Mouse (Mus musculus) hindbrain, embryonic 16.5 days (tissue): ENCODE data around the gene Catspere2. TPM values are rescaled to one million over a fixed set of nuclear protein-coding genes. Genes with fewer than 3 reads are reported as not detected.
"Not testable (repeated sequence)": the region's sequence is repeated elsewhere in the genome, so short reads cannot be mapped to it uniquely, and the experiment has no call there.

Source experiments
- ATAC-seq: fragments of 200-750 bp; cut with Nextera tagmentation; 2 replicates; pipeline ENCODE4 v1.8.0; 2017; ENCODE audit warnings: moderate TSS enrichment, moderate library complexity
- H3K27ac ChIP-seq: fragments of 300-500 bp; sonication (generic); 2 replicates; pipeline ENCODE4 v1.5.1; 2014; ENCODE audit warnings: low read depth, mild to moderate bottlenecking, control low read depth, low read length, moderate library complexity
- H3K27me3 ChIP-seq: fragments of 300-500 bp; sonication (generic); replicated peaks from 2 replicates; pipeline ENCODE4 v1.6.1; 2014; ENCODE audit warnings: low read length; ENCODE audit not compliant: control insufficient read depth, insufficient read depth
- H3K36me3 ChIP-seq: fragments of 300-500 bp; sonication (generic); 2 replicates; pipeline ENCODE4 v1.6.1; 2014; ENCODE audit warnings: mild to moderate bottlenecking, low read length, moderate library complexity, mixed read lengths; ENCODE audit not compliant: control insufficient read depth, insufficient read depth
- H3K4me1 ChIP-seq: fragments of 300-500 bp; sonication (generic); 2 replicates; pipeline ENCODE4 v1.6.1; 2014; ENCODE audit warnings: low read depth, low read length; ENCODE audit not compliant: control insufficient read depth, insufficient read depth
- H3K4me2 ChIP-seq: fragments of 300-500 bp; sonication (generic); 2 replicates; pipeline ENCODE4 v1.6.1; 2014; ENCODE audit warnings: mild to moderate bottlenecking, low read length, control low read depth, moderate library complexity
- H3K4me3 ChIP-seq: fragments of 300-500 bp; sonication (generic); 2 replicates; pipeline ENCODE4 v1.5.1; 2014; ENCODE audit warnings: mild to moderate bottlenecking, low read length, control low read depth, moderate library complexity
- H3K9ac ChIP-seq: fragments of 300-500 bp; sonication (generic); 2 replicates; pipeline ENCODE4 v1.6.1; 2014; ENCODE audit warnings: low read depth, mild to moderate bottlenecking, control low read depth, low read length, moderate library complexity
- H3K9me3 ChIP-seq: fragments of 300-500 bp; sonication (generic); 2 replicates; pipeline ENCODE4 v1.6.1; 2014; ENCODE audit warnings: mild to moderate bottlenecking, low read length, moderate library complexity; ENCODE audit not compliant: control insufficient read depth
- WGBS: fragments of 180-500 bp; shearing (Covaris S2); extraction: QIAGEN DNeasy Blood & Tissue Kit; methylation state at CpG from one replicate; pipeline ENCODE4 v1.1.7; 2014; 5-methylcytosine and 5-hydroxymethylcytosine counted together
- polyA plus RNA-seq: library from polyadenylated mRNA; unstranded; fragments of >200 nt; fragmentation: Nextera tagmentation; extraction: Ambion mirVana; gene quantifications from 2 replicates; pipeline ENCODE4 v1.2.1, GENCODE M21; 2015

Gene Catspere2
- polyA plus RNA-seq, 1 experiment from 2014 or later: 0.44 TPM

DNA sequence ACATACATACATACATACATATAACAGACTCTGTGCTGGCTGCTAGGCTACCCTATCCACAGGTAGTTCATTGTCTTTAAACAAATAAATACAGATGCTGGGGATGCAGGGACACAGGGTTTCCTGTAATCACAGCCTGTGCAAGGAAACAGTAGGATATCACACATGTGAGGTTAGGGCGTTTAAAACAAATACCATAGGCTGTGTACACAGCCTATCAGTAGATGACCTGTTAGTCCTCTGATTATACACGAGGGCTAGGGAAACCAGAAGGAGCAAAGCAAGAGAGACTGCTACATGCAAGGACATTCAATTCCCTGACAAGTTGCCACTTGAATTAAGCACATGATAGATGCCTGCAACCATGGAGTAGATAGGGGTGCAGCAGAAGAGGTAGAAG lies 139.0 kb downstream of the Catspere2 start:
- not testable (repeated sequence) for ATAC-seq, H3K27me3 ChIP-seq
- WGBS: 82% methylated on average over 2 of the region's 2 CpGs

DNA sequence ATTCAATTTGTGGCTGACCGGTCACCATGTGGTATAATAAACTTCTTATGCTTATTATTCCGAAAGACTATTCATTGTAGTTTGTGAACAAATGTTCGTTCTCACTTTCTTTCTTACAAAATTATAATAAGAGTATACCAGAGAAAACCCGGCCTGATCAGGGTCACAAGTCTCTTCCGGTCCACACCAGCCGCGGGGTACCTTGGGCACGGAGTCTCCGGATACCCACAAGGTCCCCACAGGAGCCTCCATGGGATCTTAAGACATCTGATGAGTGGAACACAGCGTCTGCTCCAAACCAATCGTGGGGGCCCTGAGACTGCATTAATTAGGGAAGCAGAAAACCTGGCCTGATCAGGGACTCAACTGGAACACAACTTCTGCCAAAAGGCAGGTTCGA lies 151.1 kb downstream of the Catspere2 start:
- WGBS: 95% methylated on average over 12 of the region's 12 CpGs

More for the DNA sequence above, 139.0 kb downstream of the Catspere2 start:
- not testable (repeated sequence) for H3K36me3 ChIP-seq, H3K4me3 ChIP-seq, H3K4me2 ChIP-seq, H3K27ac ChIP-seq, H3K9ac ChIP-seq, H3K9me3 ChIP-seq, H3K4me1 ChIP-seq

DNA sequence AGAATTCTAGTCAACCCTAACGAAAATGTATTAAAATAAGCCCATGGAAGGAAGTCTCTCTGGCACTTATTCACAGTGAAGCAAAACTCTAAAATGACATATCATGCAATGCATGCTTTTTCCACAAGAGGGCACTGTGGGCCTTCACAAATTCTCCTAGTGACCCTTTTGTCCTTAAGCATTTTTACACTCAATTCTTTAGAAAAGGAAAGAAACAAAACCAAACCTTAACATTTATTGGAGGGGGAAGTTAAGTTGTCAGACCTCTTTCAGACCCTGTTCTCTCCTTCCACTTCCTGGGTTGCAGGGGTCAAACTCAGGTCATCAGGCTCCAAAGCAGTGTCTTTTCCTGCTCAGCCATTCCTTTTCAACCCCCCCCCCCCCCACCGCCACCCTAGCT lies 163.3 kb downstream of the Catspere2 start:
- H3K4me3 ChIP-seq, H3K9me3 ChIP-seq, H3K4me1 ChIP-seq, H3K9ac ChIP-seq, H3K4me2 ChIP-seq, H3K36me3 ChIP-seq, H3K27ac ChIP-seq, H3K27me3 ChIP-seq: not testable (repeated sequence)
- ATAC-seq: peak; percentile 40; the same call in 1 of the 2 replicates
- 3% methylated on average over 2 of the region's 2 CpGs for WGBS

More for the DNA sequence above, 151.1 kb downstream of the Catspere2 start:
- no peak overlapping the region for H3K27ac ChIP-seq
- H3K27me3 ChIP-seq: no peaks in the 10 kb centered on the region
- H3K9me3 ChIP-seq: 0 out of 2 replicates have a peak, but pooled peaks cover 2% of the 10 kb centered on the region
- H3K36me3 ChIP-seq: no peaks in the 10 kb centered on the region
- no peak overlapping the region for H3K4me2 ChIP-seq
- H3K4me1 ChIP-seq: no peaks in the 10 kb centered on the region
- no peak overlapping the region for H3K4me3 ChIP-seq
- H3K9ac ChIP-seq: no peak overlapping the region
- ATAC-seq: no peak

DNA sequence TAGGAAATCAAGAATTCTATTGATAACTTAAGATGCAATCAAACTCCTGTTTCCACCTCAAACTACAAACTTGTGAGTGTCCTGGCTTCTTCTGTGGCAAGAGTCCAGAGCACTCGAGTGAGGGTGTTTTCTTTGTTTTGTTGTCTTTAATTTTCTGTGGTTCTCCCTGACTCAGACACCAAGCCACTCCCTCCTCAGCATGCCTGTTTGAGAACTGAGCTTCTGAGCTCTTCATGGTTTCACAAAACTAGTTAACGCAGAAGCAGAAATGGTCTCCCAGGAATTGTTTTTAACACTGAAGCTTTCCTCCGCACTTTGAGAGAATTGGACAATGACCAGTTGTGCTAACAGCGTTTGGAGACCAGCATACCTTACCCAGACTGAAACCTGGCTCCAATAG lies 163.7 kb downstream of the Catspere2 start:
- not testable (repeated sequence) for H3K4me1 ChIP-seq, H3K4me3 ChIP-seq, H3K27ac ChIP-seq, H3K9me3 ChIP-seq, ATAC-seq, H3K9ac ChIP-seq, H3K27me3 ChIP-seq, H3K36me3 ChIP-seq, H3K4me2 ChIP-seq
- whole genome bisulfite sequencing: 37% methylated on average over 3 of the region's 4 CpGs

DNA sequence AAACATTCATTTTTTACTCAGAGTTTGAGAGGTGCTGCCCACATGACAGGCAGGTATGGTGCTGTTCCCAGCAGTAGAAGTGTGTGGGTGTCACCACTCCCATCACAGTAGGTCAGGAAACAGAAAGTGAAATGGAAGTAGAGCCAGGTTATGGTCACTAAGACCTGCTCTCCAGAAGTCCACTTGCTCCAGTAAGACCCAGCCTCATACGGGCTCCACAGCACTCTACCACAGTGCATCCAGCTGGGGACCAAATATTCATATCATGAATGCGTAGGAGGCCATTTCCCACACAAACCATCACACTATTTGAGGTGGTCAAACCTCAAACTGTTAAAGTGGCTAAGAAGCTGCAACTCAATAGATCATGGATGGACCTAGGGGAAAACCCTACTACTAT lies 199.0 kb downstream of the Catspere2 start:
- Histone ChIP-seq H3K9me3 (no peaks in the 10 kb centered on the region), H3K4me3 (no peak overlapping the region), H3K36me3 (no peaks in the 10 kb centered on the region), H3K27me3 (no peaks in the 10 kb centered on the region), H3K4me1 (no peaks in the 10 kb centered on the region), H3K27ac (no peak overlapping the region), H3K4me2 (no peak overlapping the region), H3K9ac (no peak overlapping the region)
- 97% methylated on average over 2 of the region's 2 CpGs for WGBS
- no peak for ATAC-seq

DNA sequence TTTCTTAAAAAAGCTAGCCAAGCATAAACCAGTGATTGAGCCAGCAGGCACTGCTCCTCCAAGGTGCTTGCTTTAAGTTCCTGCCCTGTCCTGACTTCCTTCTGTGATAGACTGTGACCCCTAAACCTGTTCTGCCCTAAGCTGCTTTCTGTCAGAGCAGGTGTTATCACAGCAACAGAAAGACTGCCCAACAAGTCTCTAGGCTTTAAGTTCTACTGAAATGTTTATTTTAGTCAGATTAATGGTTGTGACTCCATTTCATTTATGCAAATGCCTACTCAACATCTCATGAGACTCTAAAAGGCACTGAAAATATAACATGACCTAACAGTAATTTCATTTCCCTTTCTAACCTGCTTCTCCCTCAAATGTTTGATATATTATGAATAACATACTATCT lies 202.4 kb downstream of the Catspere2 start:
- H3K9me3 ChIP-seq: no peaks in the 10 kb centered on the region
- no peak for ATAC-seq
- H3K4me3 ChIP-seq: no peak overlapping the region
- no peaks in the 10 kb centered on the region for H3K36me3 ChIP-seq
- H3K4me2 ChIP-seq: no peak overlapping the region
- no peaks in the 10 kb centered on the region for H3K27me3 ChIP-seq
- H3K27ac ChIP-seq: no peak overlapping the region
- peaks cover 6% of the 10 kb centered on the region for H3K4me1 ChIP-seq
- H3K9ac ChIP-seq: no peak overlapping the region

DNA sequence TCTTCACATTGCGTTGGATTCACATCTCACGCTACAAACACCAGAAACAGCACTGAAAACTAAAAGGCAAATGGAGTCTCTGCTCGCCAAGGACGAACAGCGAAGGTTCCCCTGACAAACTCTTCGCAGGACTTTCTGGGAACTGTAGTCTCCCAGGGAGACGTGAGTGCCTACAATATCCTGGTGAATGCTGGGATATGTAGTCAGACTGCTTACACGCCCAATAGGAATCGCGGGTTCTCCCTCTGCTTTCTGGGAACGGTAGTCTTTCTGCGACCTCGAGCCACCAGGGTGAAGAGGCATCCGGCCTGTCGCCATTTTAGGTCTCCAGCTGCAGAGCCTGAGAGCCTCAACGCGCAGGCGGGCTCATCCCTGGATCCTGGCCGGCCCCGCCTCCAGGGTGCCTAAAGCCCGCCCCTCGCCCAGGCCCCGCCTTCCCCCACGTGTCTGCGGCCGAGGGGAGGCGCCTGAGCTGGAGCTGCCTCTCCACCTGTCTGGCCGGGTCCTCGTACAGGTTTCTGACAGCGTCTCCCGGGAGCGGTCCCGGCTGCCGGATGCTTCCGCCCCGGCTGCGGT lies 204.1 kb downstream of the Catspere2 start, which contains the start of gene Desi2:
Gene Desi2, plus strand, starts transcription at position 202 of the 576 bp plus-strand sequence.
- not testable (repeated sequence) for H3K36me3 ChIP-seq, H3K4me1 ChIP-seq, H3K9me3 ChIP-seq, H3K27me3 ChIP-seq
- ATAC-seq: peak; percentile 99
- peak within 1 kb of the TSS; percentile 64 for H3K4me3 ChIP-seq
- under 1% methylated on average over 33 of the region's 37 CpGs for WGBS
- peak within 1 kb of the TSS; percentile 58 for H3K4me2 ChIP-seq
- peak within 1 kb of the TSS; percentile 78 for H3K9ac ChIP-seq
- H3K27ac ChIP-seq: peak within 1 kb of the TSS; percentile 77

DNA sequence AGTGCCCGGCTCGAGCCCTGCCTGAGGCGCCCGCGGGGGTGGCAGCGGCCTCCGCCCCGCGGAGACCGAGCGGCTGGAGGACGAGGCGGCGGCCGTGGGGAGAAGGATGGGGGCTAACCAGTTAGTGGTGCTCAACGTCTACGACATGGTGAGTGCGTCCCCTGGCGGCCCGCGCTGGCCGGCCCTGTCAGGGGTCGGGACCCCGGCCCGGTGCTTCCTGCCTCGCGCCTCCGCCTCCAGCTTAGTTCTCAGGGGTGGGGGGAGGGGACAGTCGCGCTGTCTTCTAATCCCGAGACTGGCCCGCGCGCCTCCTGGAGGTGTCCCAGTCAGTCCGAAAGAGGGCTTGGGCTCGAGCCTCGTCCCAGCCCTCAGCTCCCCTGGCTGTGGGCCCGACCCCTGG lies 204.6 kb downstream of the Catspere2 start:
- H3K27me3 ChIP-seq, H3K36me3 ChIP-seq, H3K9me3 ChIP-seq, H3K4me1 ChIP-seq: not testable (repeated sequence)
- 0% methylated on average over 17 of the region's 38 CpGs for whole genome bisulfite sequencing
- H3K4me2 ChIP-seq: peak overlapping the region; percentile 38
- ATAC-seq: peak; percentile 58
- H3K27ac ChIP-seq: peak overlapping the region; percentile 77
- H3K4me3 ChIP-seq: peak overlapping the region; percentile 64
- peak overlapping the region; percentile 78 for H3K9ac ChIP-seq

DNA sequence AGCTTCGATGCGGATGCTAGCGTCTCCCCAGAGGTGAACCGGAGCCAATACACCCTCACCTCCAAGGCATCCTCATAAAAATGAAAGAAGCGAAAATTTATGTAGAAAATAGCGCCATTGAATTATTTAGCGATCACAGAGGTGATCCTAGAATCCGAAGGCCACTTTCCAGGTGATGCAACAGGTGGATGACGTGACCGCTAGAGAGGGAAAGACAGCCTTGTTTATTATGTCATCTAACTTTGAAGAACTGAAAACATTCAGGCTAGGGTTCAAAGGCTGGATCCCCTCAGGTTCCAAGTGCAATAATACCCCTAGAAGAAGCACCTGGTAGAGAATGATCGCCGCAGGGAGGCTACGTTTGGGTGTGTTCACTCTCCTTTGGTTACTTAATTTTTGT lies 205.2 kb downstream of the Catspere2 start:
- H3K9ac ChIP-seq: no peak overlapping the region; the same call in 1 of the 2 replicates
- H3K27ac ChIP-seq: no peak overlapping the region
- ATAC-seq: no peak
- H3K4me3 ChIP-seq: peak overlapping the region; percentile 40
- H3K9me3 ChIP-seq: no peaks in the 10 kb centered on the region
- peak overlapping the region; percentile 58 for H3K4me2 ChIP-seq
- no peaks in the 10 kb centered on the region for H3K27me3 ChIP-seq
- peaks cover 6% of the 10 kb centered on the region for H3K4me1 ChIP-seq
- WGBS: 9% methylated on average over 10 of the region's 13 CpGs
- H3K36me3 ChIP-seq: no peaks in the 10 kb centered on the region
